Mouse (Mus musculus) olfactory bulb, adult 2 months (tissue): ENCODE measurements around the gene Ccndbp1. TPM values are rescaled to one million over a fixed set of nuclear protein-coding genes. Genes with fewer than 3 reads are reported as not detected.

Experiments
- H3K27ac ChIP-seq: fragments of 200-500 bp; 2 replicates; pipeline ENCODE4 v1.5.1; 2012; ENCODE audit warnings: low read depth, low read length; ENCODE audit not compliant: insufficient read depth
- H3K4me1 ChIP-seq: fragments of 200-500 bp; 2 replicates; pipeline ENCODE4 v1.6.1; 2012; ENCODE audit warnings: low read length; ENCODE audit not compliant: control insufficient read depth, insufficient read depth
- H3K4me3 ChIP-seq: fragments of 200-500 bp; 2 replicates; pipeline ENCODE4 v1.5.1; 2012; ENCODE audit warnings: mild to moderate bottlenecking, low read depth, low read length, moderate library complexity; ENCODE audit not compliant: insufficient read depth
- CTCF ChIP-seq: fragments of 200-500 bp; IDR thresholded peaks from 2 replicates; pipeline ENCODE4 v1.5.1; 2012; ENCODE audit warnings: low read depth, mild to moderate bottlenecking, low read length, moderate library complexity; ENCODE audit not compliant: insufficient read depth
- POLR2A ChIP-seq: fragments of 200-500 bp; IDR thresholded peaks from 2 replicates; pipeline ENCODE4 v1.6.1; 2012; ENCODE audit warnings: mild to moderate bottlenecking, low read depth, low read length, moderate library complexity; ENCODE audit not compliant: insufficient read depth
- WGBS: fragments of 180-500 bp; shearing (Covaris S2); methylation state at CpG from one replicate; pipeline ENCODE4 v1.1.7; 2018; 5-methylcytosine and 5-hydroxymethylcytosine counted together
- polyA plus RNA-seq: library from polyadenylated mRNA; stranded (reverse); fragments of >200 nt; gene quantifications from 2 replicates; pipeline ENCODE4 v1.2.4, GENCODE M21; 2012; ENCODE audit warnings: low replicate concordance; ENCODE audit not compliant: missing spikeins, insufficient read depth, insufficient read length

Ccndbp1 gene
- polyA plus RNA-seq, 1 experiment, result not detected

DNA sequence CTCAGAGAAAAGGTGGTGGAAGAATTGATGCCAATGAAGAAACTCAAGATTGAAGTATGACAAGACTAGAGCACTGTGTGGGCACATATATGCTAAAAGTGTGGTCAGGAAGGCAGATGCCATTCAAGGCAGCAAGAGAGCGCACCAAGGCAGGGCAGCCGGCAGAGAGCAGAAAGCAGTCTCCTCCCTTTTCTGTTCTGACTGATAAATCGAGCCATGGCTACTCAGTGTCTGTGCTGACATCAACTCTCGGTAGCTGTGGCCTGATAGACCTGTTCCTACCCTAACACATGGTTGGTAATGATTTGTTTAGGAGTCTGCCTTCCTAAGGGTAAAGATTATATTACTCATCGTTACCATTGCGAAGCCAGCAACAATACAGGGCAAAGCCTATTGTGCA, 47.7 kb downstream of the Ccndbp1 start:
- TF ChIP-seq CTCF (no peak), POLR2A (no peak)
- WGBS, result 86% methylated on average over 6 of the region's 6 CpGs
- Histone ChIP-seq H3K4me1 (no peaks in the 10 kb centered on the region), H3K27ac (no peak overlapping the region), H3K4me3 (no peak overlapping the region)

GRCm38 (mm10) chr2:121057997-121058396, 49.8 kb downstream of the Ccndbp1 start:
- TF ChIP-seq CTCF, result no peak
- H3K4me3 ChIP-seq, result no peak overlapping the region
- 70% methylated on average over 6 of the region's 6 CpGs for WGBS
- H3K27ac ChIP-seq, result no peak overlapping the region
- H3K4me1 ChIP-seq, result no peaks in the 10 kb centered on the region

GRCm38 (mm10) chr2:121061315-121061714, 53.1 kb downstream of the Ccndbp1 start:
- no peak for TF ChIP-seq POLR2A
- no peak for TF ChIP-seq CTCF
- WGBS, result 87% methylated on average over 2 of the region's 2 CpGs
- H3K27ac ChIP-seq, result no peak overlapping the region
- H3K4me1 ChIP-seq, result no peaks in the 10 kb centered on the region
- H3K4me3 ChIP-seq, result no peak overlapping the region

Other genes with a start within 250 kb of the Ccndbp1 start
- gene Cdan1, start 158.3 kb upstream of the Ccndbp1 start, polyA plus RNA-seq, result not detected in 2 replicates
- gene Ttbk2, start 157.8 kb upstream of the Ccndbp1 start, polyA plus RNA-seq, result not detected in 2 replicates
- gene Ubr1, start 37.7 kb upstream of the Ccndbp1 start, polyA plus RNA-seq, result not detected in 2 replicates
- not detected in 2 replicates for gene Tmem62, start 31.4 kb upstream of the Ccndbp1 start, polyA plus RNA-seq
- gene Epb42, start 28.7 kb downstream of the Ccndbp1 start, polyA plus RNA-seq, result not detected in 2 replicates
- gene Tgm5, start 77.4 kb downstream of the Ccndbp1 start, polyA plus RNA-seq, result not detected in 2 replicates
- not detected in 2 replicates for gene Tgm7, start 101.4 kb downstream of the Ccndbp1 start, polyA plus RNA-seq
- gene Adal, start 132.0 kb downstream of the Ccndbp1 start, polyA plus RNA-seq, result not detected in 2 replicates
- not detected in 2 replicates for gene Lcmt2, start 132.2 kb downstream of the Ccndbp1 start, polyA plus RNA-seq
- 263 TPM in 1 of 2 replicates, not detected in the other for gene Tubgcp4, start 162.3 kb downstream of the Ccndbp1 start, polyA plus RNA-seq
- not detected in 2 replicates for gene Zscan29, start 162.7 kb downstream of the Ccndbp1 start, polyA plus RNA-seq